Mouse (Mus musculus) forebrain, embryonic 16.5 days (tissue): ENCODE measurements around the gene Rtl8b. TPM values are rescaled to one million over a fixed set of nuclear protein-coding genes. Genes with fewer than 3 reads are reported as not detected.
"Not testable (repeated sequence)": the region's sequence is repeated elsewhere in the genome, so short reads cannot be mapped to it uniquely, and the experiment has no call there.

Source experiments
- ATAC-seq: fragments of 200-750 bp; cut with Nextera tagmentation; 2 replicates; pipeline ENCODE4 v1.8.0; 2017; ENCODE audit warnings: mild to moderate bottlenecking, moderate library complexity
- H3K27ac ChIP-seq: fragments of 300-500 bp; sonication (generic); 2 replicates; pipeline ENCODE4 v1.5.1; 2014; ENCODE audit warnings: low read length, control low read depth
- H3K27me3 ChIP-seq: fragments of 300-500 bp; sonication (generic); replicated peaks from 2 replicates; pipeline ENCODE4 v1.6.1; 2014; ENCODE audit warnings: low read length; ENCODE audit not compliant: control insufficient read depth, insufficient read depth
- H3K36me3 ChIP-seq: fragments of 300-500 bp; sonication (generic); 2 replicates; pipeline ENCODE4 v1.6.1; 2014; ENCODE audit not compliant: control insufficient read depth, insufficient read depth
- H3K4me1 ChIP-seq: fragments of 300-500 bp; sonication (generic); replicated peaks from 2 replicates; pipeline ENCODE4 v1.6.1; 2014; ENCODE audit warnings: low read length; ENCODE audit not compliant: control insufficient read depth, insufficient read depth
- H3K4me2 ChIP-seq: fragments of 300-500 bp; sonication (generic); 2 replicates; pipeline ENCODE4 v1.6.1; 2014; ENCODE audit warnings: mild to moderate bottlenecking, low read length, control low read depth
- H3K4me3 ChIP-seq: fragments of 300-500 bp; sonication (generic); replicated peaks from 2 replicates; pipeline ENCODE4 v1.5.1; 2014; ENCODE audit warnings: mild to moderate bottlenecking, low read length, control low read depth
- H3K9ac ChIP-seq: fragments of 300-500 bp; sonication (generic); replicated peaks from 2 replicates; pipeline ENCODE4 v1.6.1; 2014; ENCODE audit warnings: low read depth, low read length, control low read depth
- H3K9me3 ChIP-seq: fragments of 300-500 bp; sonication (generic); 2 replicates; pipeline ENCODE4 v1.6.1; 2016; ENCODE audit warnings: low read length; ENCODE audit not compliant: control insufficient read depth
- WGBS: fragments of 180-500 bp; shearing (Covaris S2); extraction: QIAGEN DNeasy Blood & Tissue Kit; methylation state at CpG from one replicate; pipeline ENCODE4 v1.1.7; 2014; 5-methylcytosine and 5-hydroxymethylcytosine counted together
- polyA plus RNA-seq: library from polyadenylated mRNA; unstranded; fragments of >200 nt; fragmentation: Nextera tagmentation; extraction: Ambion mirVana; gene quantifications from 2 replicates; pipeline ENCODE4 v1.2.1, GENCODE M21; 2015

Rtl8b gene
- 112 and 119 TPM in 2 replicates for polyA plus RNA-seq

GRCm38 (mm10) chrX:53670294-53670693 is at the start of gene Rtl8b:
Gene Rtl8b (minus strand): TSS chrX:53670408.
- peak; percentile 97 for ATAC-seq
- H3K27me3 ChIP-seq, result no peaks in the 10 kb centered on the region
- no peaks in the 10 kb centered on the region for H3K9me3 ChIP-seq
- WGBS, result 21% methylated on average over 11 of the region's 15 CpGs
- H3K4me2 ChIP-seq, result peak within 1 kb of the TSS; percentile 49
- no peaks in the 10 kb centered on the region for H3K36me3 ChIP-seq
- peak within 1 kb of the TSS; percentile 39; the same call in 1 of the 2 replicates for H3K9ac ChIP-seq
- H3K27ac ChIP-seq, result peak within 1 kb of the TSS; percentile 82
- H3K4me1 ChIP-seq, result no peaks in the 10 kb centered on the region
- H3K4me3 ChIP-seq, result peak within 1 kb of the TSS; percentile 39

DNA sequence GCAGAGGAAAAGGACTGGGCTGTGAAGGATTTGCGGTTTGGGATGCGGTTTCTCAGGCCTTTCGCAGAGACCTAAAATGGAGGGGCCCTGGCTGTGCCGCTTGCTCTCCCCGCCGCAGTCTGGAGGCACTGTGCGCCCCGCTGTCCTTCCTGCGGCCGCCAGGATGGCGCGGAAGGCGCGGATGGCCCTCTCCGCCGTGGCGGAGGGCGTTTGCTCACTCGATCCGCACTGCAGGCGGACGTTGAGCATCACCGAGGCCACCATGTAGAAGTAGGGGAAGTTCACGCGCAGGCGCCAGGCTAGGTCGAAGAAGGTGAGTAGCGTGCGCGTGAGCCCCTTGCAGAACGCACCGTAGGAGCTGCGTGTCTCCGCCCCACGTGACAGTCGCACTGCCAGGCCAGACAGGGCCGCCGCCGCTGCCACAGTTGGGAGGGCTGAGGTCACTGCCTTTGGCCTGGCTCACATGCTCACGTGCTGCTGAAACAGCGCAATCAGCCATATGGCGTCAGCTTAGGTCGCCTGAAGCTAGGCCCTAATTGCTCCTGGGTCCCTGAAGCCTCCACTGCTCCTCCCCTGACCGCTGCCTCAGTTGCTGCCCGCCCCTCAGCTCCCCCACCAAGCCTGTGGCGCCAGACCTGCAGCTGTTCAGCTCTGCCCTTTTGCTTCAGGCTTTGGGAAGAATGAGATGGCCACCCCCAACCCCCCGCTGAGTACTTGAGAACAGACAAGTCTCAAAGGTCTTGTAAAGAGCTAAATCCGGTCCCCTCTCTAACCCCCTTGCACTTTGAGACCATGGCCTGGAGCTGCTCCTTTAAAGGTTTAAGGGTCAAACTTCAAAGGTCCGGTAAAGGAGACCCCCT is 46.3 kb upstream of the Rtl8b start:
- no peaks in the 10 kb centered on the region for H3K36me3 ChIP-seq
- peak overlapping the region; percentile 40 for H3K4me3 ChIP-seq
- H3K4me1 ChIP-seq, result no peaks in the 10 kb centered on the region; the same call in 1 of the 2 replicates
- H3K9ac ChIP-seq, result peak overlapping the region; percentile 50
- H3K4me2 ChIP-seq, result peak overlapping the region; percentile 63
- H3K27me3 ChIP-seq, result no peaks in the 10 kb centered on the region
- ATAC-seq, result peak; percentile 92
- WGBS, result 23% methylated on average over 47 of the region's 49 CpGs
- no peak overlapping the region for H3K27ac ChIP-seq
- H3K9me3 ChIP-seq, result no peaks in the 10 kb centered on the region

DNA sequence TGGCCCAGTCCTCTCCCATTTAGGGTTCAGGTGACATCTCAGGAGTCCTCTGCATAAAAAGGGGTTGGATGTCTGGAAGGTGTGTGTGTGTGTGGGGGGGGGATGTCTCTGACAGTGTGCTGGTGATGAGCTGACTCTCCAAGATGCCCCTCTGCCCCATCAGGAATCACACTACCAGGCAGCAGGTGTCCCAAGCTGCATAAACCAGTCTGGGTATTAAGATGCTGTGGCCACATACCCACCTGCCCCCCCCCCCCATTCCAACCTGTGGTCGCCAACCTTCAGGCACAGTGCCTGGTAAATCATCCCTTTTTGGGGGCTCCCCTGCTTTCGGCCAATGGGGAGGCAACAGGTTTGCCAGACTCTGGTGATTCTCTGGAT is 45.7 kb upstream of the Rtl8b start:
- 44% methylated on average over 2 of the region's 2 CpGs for WGBS
- ATAC-seq, result no peak; the same call in 1 of the 2 replicates

GRCm38 (mm10) chrX:53702673-53703072 is 32.5 kb upstream of the Rtl8b start:
- WGBS, result 59% methylated on average over 3 of the region's 3 CpGs
- no peaks in the 10 kb centered on the region for H3K9me3 ChIP-seq
- H3K27me3 ChIP-seq, result no peaks in the 10 kb centered on the region
- no peaks in the 10 kb centered on the region for H3K36me3 ChIP-seq
- H3K4me2 ChIP-seq, result no peak overlapping the region
- H3K27ac ChIP-seq, result no peak overlapping the region
- no peak for ATAC-seq
- no peaks in the 10 kb centered on the region for H3K4me1 ChIP-seq
- H3K4me3 ChIP-seq, result no peak overlapping the region
- H3K9ac ChIP-seq, result no peak overlapping the region

More for the DNA sequence above, 45.7 kb upstream of the Rtl8b start:
- H3K36me3 ChIP-seq, result no peaks in the 10 kb centered on the region
- H3K9me3 ChIP-seq, result no peaks in the 10 kb centered on the region
- H3K27ac ChIP-seq, result no peak overlapping the region
- no peaks in the 10 kb centered on the region; the same call in 1 of the 2 replicates for H3K4me1 ChIP-seq
- H3K4me2 ChIP-seq, result peak overlapping the region; percentile 63
- no peaks in the 10 kb centered on the region for H3K27me3 ChIP-seq
- H3K9ac ChIP-seq, result peak overlapping the region; percentile 50
- peak overlapping the region; percentile 40 for H3K4me3 ChIP-seq

- 86% methylated on average over 2 of the region's 2 CpGs for WGBS
- ATAC-seq, result no peak
- H3K27me3 ChIP-seq, result no peaks in the 10 kb centered on the region
- no peaks in the 10 kb centered on the region for H3K4me1 ChIP-seq
- H3K9me3 ChIP-seq, result no peaks in the 10 kb centered on the region
- no peak overlapping the region for H3K9ac ChIP-seq
- no peak overlapping the region for H3K4me2 ChIP-seq
- no peak overlapping the region for H3K4me3 ChIP-seq
- no peak overlapping the region for H3K27ac ChIP-seq
- H3K36me3 ChIP-seq, result no peaks in the 10 kb centered on the region
Measured at GRCm38 (mm10) chrX:53699225-53699624, 29.0 kb upstream of the Rtl8b start.

GRCm38 (mm10) chrX:53694008-53694777 is 24.0 kb upstream of the Rtl8b start:
- WGBS, result 87% methylated on average over 9 of the region's 9 CpGs
- Histone ChIP-seq H3K36me3 (no peaks in the 10 kb centered on the region), H3K27ac (no peak overlapping the region), H3K4me2 (no peak overlapping the region), H3K27me3 (no peaks in the 10 kb centered on the region), H3K4me3 (no peak overlapping the region), H3K9ac (no peak overlapping the region), H3K9me3 (no peaks in the 10 kb centered on the region), H3K4me1 (no peaks in the 10 kb centered on the region)
- no peak for ATAC-seq

GRCm38 (mm10) chrX:53693141-53693540 is 22.9 kb upstream of the Rtl8b start:
- no peaks in the 10 kb centered on the region for H3K36me3 ChIP-seq
- H3K9me3 ChIP-seq, result no peaks in the 10 kb centered on the region
- no peak overlapping the region for H3K9ac ChIP-seq
- no peak overlapping the region for H3K4me3 ChIP-seq
- WGBS, result 68% methylated on average over 2 of the region's 2 CpGs
- no peak for ATAC-seq
- H3K27ac ChIP-seq, result no peak overlapping the region
- H3K4me2 ChIP-seq, result no peak overlapping the region
- no peaks in the 10 kb centered on the region for H3K27me3 ChIP-seq
- H3K4me1 ChIP-seq, result no peaks in the 10 kb centered on the region

- no peaks in the 10 kb centered on the region for H3K36me3 ChIP-seq
- WGBS, result 89% methylated on average over 2 of the region's 2 CpGs
- no peak overlapping the region for H3K4me2 ChIP-seq
- ATAC-seq, result no peak
- no peak overlapping the region for H3K4me3 ChIP-seq
- H3K27ac ChIP-seq, result no peak overlapping the region
- no peaks in the 10 kb centered on the region for H3K9me3 ChIP-seq
- H3K27me3 ChIP-seq, result no peaks in the 10 kb centered on the region
- H3K4me1 ChIP-seq, result no peaks in the 10 kb centered on the region
- H3K9ac ChIP-seq, result no peak overlapping the region
Measured at GRCm38 (mm10) chrX:53692065-53692464, 21.9 kb upstream of the Rtl8b start.

DNA sequence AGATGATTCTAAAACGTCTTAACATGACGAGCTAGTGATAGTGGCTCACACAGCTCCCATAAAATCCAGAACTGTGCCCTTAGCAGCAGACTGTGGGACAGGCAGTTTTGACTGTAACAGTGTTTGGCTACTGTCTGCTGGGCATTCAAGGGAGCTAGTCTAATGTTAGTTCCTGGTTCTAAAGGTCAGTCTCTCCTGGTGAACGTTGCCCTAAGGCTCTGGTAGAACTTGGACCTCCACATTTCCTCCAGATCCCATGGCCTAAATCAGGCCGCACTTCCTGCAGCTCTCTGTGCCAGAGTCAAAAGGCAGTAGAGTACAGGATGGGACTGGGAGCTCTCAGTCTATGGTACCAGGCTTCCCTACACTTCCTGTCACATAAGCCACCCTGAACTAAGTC is 14.5 kb upstream of the Rtl8b start:
- WGBS, result 88% methylated on average over 2 of the region's 4 CpGs

More for the DNA sequence above, 14.5 kb upstream of the Rtl8b start:
- not testable (repeated sequence) for H3K9me3 ChIP-seq, H3K27ac ChIP-seq, H3K27me3 ChIP-seq, H3K4me2 ChIP-seq, ATAC-seq, H3K4me1 ChIP-seq, H3K4me3 ChIP-seq, H3K9ac ChIP-seq, H3K36me3 ChIP-seq
